Mouse (Mus musculus): ENCODE data around the gene Slc19a3.
"Not testable (repeated sequence)": the region's sequence is repeated elsewhere in the genome, so short reads cannot be mapped to it uniquely, and the experiment has no call there.

- TF ChIP-seq CTCF, POLR2A (IDR thresholded peaks at IDR 0.05; ENCODE audit: insufficient read depth, low read depth, low read length): not testable (repeated sequence)
Measured at GRCm38 (mm10) chr1:83000306-83000705, 37.9 kb downstream of the Slc19a3 start, which contains the start of gene Gm47959.
